Mouse (Mus musculus) neural tube, embryonic 13.5 days (tissue): ENCODE measurements at regions not wholly inside any gene's neighbourhood (a gene's known extent, or its start where the extent isn't known, plus 50 kb on each side); places are given as distances from the start of the nearest gene placed in this dataset.

Experiments
- ATAC-seq: fragments of 200-750 bp; cut with Nextera tagmentation; 2 replicates; pipeline ENCODE4 v1.8.0; 2017; ENCODE audit warnings: low read depth, mild to moderate bottlenecking, moderate TSS enrichment, moderate library complexity
- H3K27ac ChIP-seq: fragments of 300-500 bp; sonication (generic); replicated peaks from 2 replicates; pipeline ENCODE4 v1.5.1; 2015; ENCODE audit warnings: moderate library complexity, mild to moderate bottlenecking, inconsistent platforms
- H3K27me3 ChIP-seq: fragments of 300-500 bp; sonication (generic); 2 replicates; pipeline ENCODE4 v1.6.1; 2015; ENCODE audit warnings: mild to moderate bottlenecking, inconsistent platforms
- H3K36me3 ChIP-seq: fragments of 300-500 bp; sonication (generic); 2 replicates; pipeline ENCODE4 v1.6.1; 2015; ENCODE audit warnings: mild to moderate bottlenecking, inconsistent platforms
- H3K4me1 ChIP-seq: fragments of 300-500 bp; sonication (generic); replicated peaks from 2 replicates; pipeline ENCODE4 v1.6.1; 2015; ENCODE audit warnings: inconsistent platforms
- H3K4me2 ChIP-seq: fragments of 300-500 bp; sonication (generic); 2 replicates; pipeline ENCODE4 v1.6.1; 2015; ENCODE audit warnings: inconsistent platforms, mild to moderate bottlenecking, moderate library complexity
- H3K4me3 ChIP-seq: fragments of 300-500 bp; sonication (generic); 2 replicates; pipeline ENCODE4 v1.5.1; 2015; ENCODE audit warnings: mild to moderate bottlenecking, inconsistent platforms
- H3K9ac ChIP-seq: fragments of 300-500 bp; sonication (generic); 2 replicates; pipeline ENCODE4 v1.6.1; 2015; ENCODE audit warnings: moderate library complexity, mild to moderate bottlenecking, inconsistent platforms
- H3K9me3 ChIP-seq: fragments of 300-500 bp; sonication (generic); 2 replicates; pipeline ENCODE4 v1.6.1; 2016; ENCODE audit warnings: inconsistent platforms
- WGBS: fragments of 180-500 bp; shearing (Covaris S2); methylation state at CpG from one replicate; pipeline ENCODE4 v1.1.7; 2015; 5-methylcytosine and 5-hydroxymethylcytosine counted together

DNA sequence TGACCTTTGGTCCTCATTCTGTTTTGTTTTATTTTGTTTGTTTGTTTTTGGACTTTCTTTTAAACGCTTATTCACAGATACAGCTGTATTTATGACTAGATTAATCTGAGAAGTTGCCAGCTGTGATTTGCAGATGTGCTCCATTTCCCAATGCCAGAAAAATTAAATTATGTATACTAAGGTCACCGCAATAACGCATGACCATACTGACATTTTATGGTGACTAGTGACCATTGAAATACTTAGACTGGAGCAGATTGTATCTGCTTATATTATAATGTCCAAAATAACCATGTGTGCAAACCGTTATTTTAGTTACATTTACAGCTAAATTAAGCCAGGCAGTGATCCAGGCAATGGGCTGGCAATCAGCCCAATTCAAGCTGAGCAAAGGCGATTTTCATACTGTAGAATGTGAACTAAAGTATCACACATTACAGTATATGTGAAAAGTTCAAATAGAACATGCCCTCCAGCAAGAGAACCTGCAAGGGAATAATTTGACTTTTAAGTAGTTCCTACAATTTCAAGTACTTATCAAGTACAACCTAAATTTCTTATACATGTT is 1401.0 kb upstream of the Gm7489 start:
- WGBS: 75% methylated on average over 5 of the region's 5 CpGs
- H3K9ac ChIP-seq: no peak overlapping the region
- H3K4me2 ChIP-seq: no peak overlapping the region
- H3K9me3 ChIP-seq: no peaks in the 10 kb centered on the region
- ATAC-seq: no peak
- H3K27me3 ChIP-seq: no peaks in the 10 kb centered on the region
- H3K4me1 ChIP-seq: no peaks in the 10 kb centered on the region
- no peak overlapping the region for H3K27ac ChIP-seq
- no peak overlapping the region for H3K4me3 ChIP-seq
- H3K36me3 ChIP-seq: no peaks in the 10 kb centered on the region

DNA sequence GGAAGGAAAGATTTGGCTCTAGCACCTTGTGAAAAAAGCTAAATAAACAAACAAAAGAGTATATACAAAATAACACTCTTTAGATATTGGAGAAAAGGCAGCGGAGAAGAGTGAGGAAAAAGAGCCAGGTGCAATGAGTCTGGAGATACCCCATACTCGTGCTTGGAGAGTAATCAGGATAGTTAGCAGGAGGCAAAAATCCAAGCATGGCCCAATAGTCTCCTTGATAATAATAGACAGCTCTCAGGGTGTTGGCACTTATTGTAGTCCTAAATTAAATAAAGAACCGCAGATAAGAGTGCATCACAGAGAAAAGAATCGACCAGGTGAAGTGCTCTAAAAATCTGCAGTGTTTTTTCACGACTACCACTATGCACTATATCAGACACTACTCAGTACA is 1400.4 kb upstream of the Gm7489 start:
- no peak overlapping the region for H3K4me2 ChIP-seq
- no peak overlapping the region for H3K27ac ChIP-seq
- H3K4me3 ChIP-seq: no peak overlapping the region
- no peaks in the 10 kb centered on the region for H3K9me3 ChIP-seq
- no peak for ATAC-seq
- H3K9ac ChIP-seq: no peak overlapping the region
- no peaks in the 10 kb centered on the region for H3K4me1 ChIP-seq
- H3K27me3 ChIP-seq: no peaks in the 10 kb centered on the region
- 80% methylated on average over 5 of the region's 5 CpGs for WGBS
- H3K36me3 ChIP-seq: no peaks in the 10 kb centered on the region

DNA sequence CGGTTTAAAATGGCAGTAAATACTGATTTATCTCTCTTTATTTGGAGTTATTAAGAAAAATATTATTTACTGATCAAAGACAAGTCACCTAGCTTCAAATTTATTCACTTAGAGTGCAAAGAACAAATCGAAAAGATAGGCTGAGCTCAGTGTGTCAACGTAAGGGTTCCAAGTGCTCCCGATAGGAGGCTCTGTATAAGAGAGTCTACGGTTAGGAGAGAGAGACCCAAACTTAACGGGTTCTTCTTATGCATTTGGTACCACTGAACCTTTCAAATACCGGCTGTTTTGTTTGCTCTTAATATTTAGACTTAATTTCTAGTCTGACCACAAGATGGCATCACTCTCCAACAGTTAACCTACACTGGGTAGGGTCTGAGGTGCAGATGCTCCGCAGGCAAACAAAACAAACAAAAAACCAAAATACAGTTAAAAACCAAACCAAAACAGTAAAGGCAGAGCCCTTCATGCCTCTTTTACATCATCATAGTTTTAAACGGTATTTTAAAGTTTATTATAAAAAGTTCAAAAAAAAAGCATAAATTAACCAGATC is 1379.4 kb upstream of the Gm7489 start:
- H3K9me3 ChIP-seq: no peaks in the 10 kb centered on the region
- no peak overlapping the region for H3K4me3 ChIP-seq
- 33% methylated on average over 9 of the region's 9 CpGs for WGBS
- H3K4me2 ChIP-seq: no peak overlapping the region
- H3K9ac ChIP-seq: no peak overlapping the region
- no peaks in the 10 kb centered on the region for H3K36me3 ChIP-seq
- no peaks in the 10 kb centered on the region for H3K27me3 ChIP-seq
- no peak overlapping the region for H3K27ac ChIP-seq
- ATAC-seq: peak; percentile 79
- H3K4me1 ChIP-seq: 0 out of 2 replicates have a peak, but pooled peaks cover 9% of the 10 kb centered on the region

DNA sequence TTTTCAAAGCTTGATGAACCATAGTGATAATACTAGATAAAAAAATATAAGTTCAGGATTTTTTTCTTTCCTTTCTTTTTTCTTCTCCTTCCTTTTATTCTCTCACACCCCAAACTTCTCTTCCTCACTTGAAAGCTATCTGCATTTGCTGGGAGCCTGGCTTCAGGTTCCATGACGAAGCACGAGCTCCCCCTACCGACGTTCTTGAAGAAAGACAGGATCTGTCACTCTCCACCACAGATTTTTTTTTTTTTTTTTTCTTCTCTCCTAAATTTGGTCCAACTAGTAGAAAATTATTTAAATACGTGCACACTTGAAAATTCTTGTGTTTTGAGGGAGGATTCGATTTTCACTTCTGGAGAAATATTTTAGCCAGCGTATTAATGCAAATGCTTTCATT is 1377.8 kb upstream of the Gm7489 start:
- no peak overlapping the region for H3K9ac ChIP-seq
- H3K9me3 ChIP-seq: no peaks in the 10 kb centered on the region
- no peak overlapping the region for H3K4me2 ChIP-seq
- H3K27me3 ChIP-seq: no peaks in the 10 kb centered on the region
- WGBS: 5% methylated on average over 7 of the region's 7 CpGs
- no peaks in the 10 kb centered on the region for H3K36me3 ChIP-seq
- H3K27ac ChIP-seq: no peak overlapping the region
- 0 out of 2 replicates have a peak, but pooled peaks cover 9% of the 10 kb centered on the region for H3K4me1 ChIP-seq
- no peak overlapping the region for H3K4me3 ChIP-seq
- no peak for ATAC-seq

DNA sequence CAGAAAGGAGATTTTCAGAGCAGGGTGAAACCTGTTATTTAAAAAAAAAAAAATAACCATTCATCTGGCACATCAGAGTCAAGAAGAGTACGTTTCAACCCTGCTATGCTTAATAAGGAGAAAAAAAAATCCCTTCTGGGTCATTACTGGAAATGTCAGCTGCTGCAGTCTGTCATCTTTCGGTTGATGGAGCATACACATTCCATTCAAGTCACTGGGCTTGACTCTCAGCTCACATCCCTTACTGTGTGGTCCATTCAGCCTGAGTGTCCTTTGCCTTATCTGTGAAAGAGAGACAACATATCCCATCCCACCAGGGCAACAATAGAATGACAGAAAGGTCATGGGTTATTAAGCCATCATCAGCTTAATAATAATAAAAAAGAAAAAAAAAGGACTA is 1376.1 kb upstream of the Gm7489 start:
- Histone ChIP-seq H3K27me3 (no peaks in the 10 kb centered on the region), H3K27ac (no peak overlapping the region), H3K9ac (no peak overlapping the region), H3K4me2 (no peak overlapping the region), H3K4me3 (no peak overlapping the region), H3K9me3 (no peaks in the 10 kb centered on the region), H3K36me3 (no peaks in the 10 kb centered on the region), H3K4me1 (0 out of 2 replicates have a peak, but pooled peaks cover 9% of the 10 kb centered on the region)
- ATAC-seq: no peak
- WGBS: 70% methylated on average over 2 of the region's 2 CpGs

DNA sequence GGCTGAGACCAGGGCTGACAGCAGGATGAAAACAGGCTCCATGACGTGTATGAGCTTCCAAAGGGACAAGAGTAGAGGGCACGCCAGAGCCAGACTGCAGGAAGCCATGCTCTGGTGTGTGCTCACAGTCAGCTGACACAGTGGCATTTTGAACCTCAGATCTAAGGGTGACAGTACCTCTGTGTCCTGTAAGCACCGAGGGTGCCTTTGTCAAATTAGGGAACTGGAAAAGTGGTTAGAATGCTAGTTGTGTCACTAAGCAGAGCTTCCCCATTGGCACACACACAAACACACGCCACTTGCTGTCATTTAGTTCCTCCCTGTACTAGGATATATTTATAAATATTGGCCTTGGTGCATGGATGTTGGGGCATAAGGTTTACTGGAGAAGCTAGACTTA is 1374.6 kb upstream of the Gm7489 start:
- Histone ChIP-seq H3K36me3 (no peaks in the 10 kb centered on the region), H3K27me3 (no peaks in the 10 kb centered on the region), H3K9ac (no peak overlapping the region), H3K27ac (no peak overlapping the region), H3K4me1 (0 out of 2 replicates have a peak, but pooled peaks cover 9% of the 10 kb centered on the region), H3K4me2 (no peak overlapping the region), H3K9me3 (no peaks in the 10 kb centered on the region), H3K4me3 (no peak overlapping the region)
- WGBS: 80% methylated on average over 4 of the region's 4 CpGs
- no peak for ATAC-seq

DNA sequence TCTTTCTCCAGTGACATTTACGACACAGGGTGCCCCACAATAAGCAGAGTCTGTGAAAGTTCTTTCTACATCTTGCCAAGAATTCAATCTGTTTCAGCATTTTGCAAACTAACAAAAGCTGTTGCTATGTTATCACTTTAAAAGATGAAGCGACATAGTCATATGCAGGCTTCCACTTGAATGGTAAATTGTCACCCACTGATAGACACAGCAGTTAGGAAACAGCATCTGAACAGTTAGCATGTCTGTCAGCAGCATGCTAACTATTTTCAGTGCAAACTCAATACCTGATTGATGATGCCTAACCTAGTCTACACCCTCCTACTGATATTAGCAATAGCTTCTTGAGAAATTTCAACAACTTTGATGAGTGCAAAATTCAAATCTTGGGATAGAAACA is 1348.1 kb upstream of the Gm7489 start:
- 79% methylated on average over 2 of the region's 2 CpGs for WGBS
- Histone ChIP-seq H3K36me3 (no peaks in the 10 kb centered on the region), H3K27me3 (no peaks in the 10 kb centered on the region), H3K4me2 (no peak overlapping the region), H3K9ac (no peak overlapping the region), H3K4me1 (no peaks in the 10 kb centered on the region), H3K27ac (no peak overlapping the region), H3K4me3 (no peak overlapping the region), H3K9me3 (no peaks in the 10 kb centered on the region)
- ATAC-seq: no peak

DNA sequence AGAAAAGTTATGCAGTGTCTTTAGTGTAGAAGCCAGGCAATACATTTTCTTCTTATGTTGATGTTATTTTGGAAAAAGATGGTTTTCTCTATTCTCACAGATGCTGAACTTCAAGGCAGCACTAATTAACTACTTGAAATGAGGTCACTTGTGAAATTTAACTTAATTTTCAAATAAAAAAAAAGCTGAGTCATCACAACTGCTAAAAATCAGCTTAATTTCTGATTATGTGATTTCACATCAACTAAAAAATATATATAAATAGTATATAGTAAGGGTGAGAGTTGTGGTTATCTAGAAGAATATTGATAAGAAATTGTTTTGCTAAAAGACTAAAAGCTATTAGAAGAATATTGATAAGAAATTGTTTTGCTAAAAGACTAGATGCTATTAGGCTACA is 1326.0 kb upstream of the Gm7489 start:
- Histone ChIP-seq H3K9me3 (no peaks in the 10 kb centered on the region), H3K36me3 (no peaks in the 10 kb centered on the region), H3K27me3 (no peaks in the 10 kb centered on the region), H3K4me1 (no peaks in the 10 kb centered on the region), H3K9ac (no peak overlapping the region), H3K4me3 (no peak overlapping the region), H3K4me2 (no peak overlapping the region), H3K27ac (no peak overlapping the region)
- no peak for ATAC-seq

DNA sequence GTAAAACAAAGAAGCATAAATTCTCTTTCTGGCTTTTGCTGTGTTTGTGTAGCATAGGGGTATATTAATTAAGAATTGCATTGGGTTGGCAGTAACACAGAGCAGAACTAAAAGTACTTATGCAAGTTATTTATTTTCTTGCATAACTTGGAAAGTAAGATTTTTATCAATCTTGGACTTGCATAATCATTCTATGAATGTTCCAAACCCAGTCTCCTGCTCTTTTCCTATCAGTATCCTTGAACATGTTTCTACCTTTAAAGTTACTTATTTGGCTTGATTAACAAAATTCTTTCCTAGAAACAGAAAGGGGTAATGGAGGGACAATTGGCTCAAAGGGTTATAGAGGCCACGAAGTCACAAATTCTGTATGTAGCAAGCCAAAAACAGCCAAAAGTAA is 1320.6 kb upstream of the Gm7489 start:
- no peak for ATAC-seq
- H3K9ac ChIP-seq: no peak overlapping the region
- no peaks in the 10 kb centered on the region for H3K27me3 ChIP-seq
- no peak overlapping the region for H3K27ac ChIP-seq
- no peaks in the 10 kb centered on the region for H3K9me3 ChIP-seq
- no peaks in the 10 kb centered on the region for H3K4me1 ChIP-seq
- H3K4me3 ChIP-seq: no peak overlapping the region
- H3K36me3 ChIP-seq: no peaks in the 10 kb centered on the region
- WGBS: 84% methylated on average over 1 of the region's 1 CpGs
- no peak overlapping the region for H3K4me2 ChIP-seq

DNA sequence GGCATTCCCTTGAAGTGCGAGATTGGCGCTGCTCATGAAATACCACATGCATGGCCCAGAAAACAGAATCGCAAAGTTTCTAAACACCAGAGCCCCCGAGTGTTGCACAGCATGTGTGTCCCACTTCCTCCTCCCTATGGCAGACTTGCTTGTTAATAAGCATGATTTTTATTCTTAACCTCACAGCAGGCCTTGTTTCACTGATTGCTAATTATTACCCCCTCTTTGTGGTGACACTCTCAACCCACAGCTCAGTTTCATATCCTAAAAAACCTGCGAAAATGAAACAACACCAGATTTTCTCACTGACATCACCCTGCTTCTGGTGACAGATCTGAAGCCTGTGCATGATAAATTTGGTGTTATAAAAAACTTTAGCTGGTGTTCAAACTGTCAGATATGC is 1319.3 kb upstream of the Gm7489 start:
- Histone ChIP-seq H3K4me3 (no peak overlapping the region), H3K4me1 (no peaks in the 10 kb centered on the region), H3K9ac (no peak overlapping the region), H3K36me3 (no peaks in the 10 kb centered on the region), H3K9me3 (no peaks in the 10 kb centered on the region), H3K4me2 (no peak overlapping the region), H3K27me3 (no peaks in the 10 kb centered on the region), H3K27ac (no peak overlapping the region)
- 83% methylated on average over 5 of the region's 5 CpGs for WGBS
- no peak for ATAC-seq

DNA sequence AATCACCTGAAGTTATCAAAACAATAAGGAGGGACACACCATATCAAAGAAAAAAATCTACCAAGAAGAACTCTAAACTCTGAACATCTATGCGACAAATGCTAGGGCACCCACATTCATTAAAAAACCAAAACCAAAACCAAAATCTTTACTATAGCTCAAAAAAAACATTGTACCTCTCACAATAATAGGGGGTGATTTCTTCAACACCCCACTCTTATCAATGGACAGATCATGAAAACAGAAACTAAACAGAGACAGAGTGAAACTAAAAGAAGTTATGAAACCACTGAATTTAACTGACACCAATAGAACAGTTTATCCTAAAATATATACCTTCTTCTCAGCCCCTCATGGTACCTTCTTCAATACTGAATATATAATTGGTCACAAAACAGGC is 1314.5 kb upstream of the Gm7489 start:
- Histone ChIP-seq H3K4me3 (no peak overlapping the region), H3K36me3 (no peaks in the 10 kb centered on the region), H3K27ac (no peak overlapping the region), H3K4me2 (no peak overlapping the region), H3K9me3 (no peaks in the 10 kb centered on the region), H3K27me3 (no peaks in the 10 kb centered on the region), H3K9ac (no peak overlapping the region), H3K4me1 (no peaks in the 10 kb centered on the region)
- no peak for ATAC-seq
- 98% methylated on average over 1 of the region's 1 CpGs for WGBS

DNA sequence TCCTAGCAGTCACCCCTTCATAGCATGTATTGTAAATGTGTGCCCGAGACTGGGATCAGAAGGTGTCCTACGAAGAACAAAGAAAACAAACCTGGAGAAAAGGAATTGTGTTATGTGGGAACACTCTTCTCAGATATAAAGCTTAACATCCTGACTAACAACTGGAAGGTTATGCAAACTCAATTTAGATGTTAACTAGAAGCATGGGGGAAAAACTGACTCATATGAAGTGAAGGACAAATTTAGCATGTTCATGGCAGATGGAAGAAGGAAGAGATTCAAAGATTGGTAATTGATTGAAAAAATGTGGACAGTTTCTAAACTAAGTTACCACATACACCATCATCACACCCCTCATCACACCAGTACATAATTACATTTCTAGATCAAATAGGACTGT is 1307.1 kb upstream of the Gm7489 start:
- H3K36me3 ChIP-seq: no peaks in the 10 kb centered on the region
- no peak overlapping the region for H3K27ac ChIP-seq
- H3K4me2 ChIP-seq: no peak overlapping the region
- no peak for ATAC-seq
- no peaks in the 10 kb centered on the region for H3K27me3 ChIP-seq
- H3K4me1 ChIP-seq: no peaks in the 10 kb centered on the region
- H3K4me3 ChIP-seq: no peak overlapping the region
- WGBS: 91% methylated on average over 2 of the region's 2 CpGs
- no peak overlapping the region for H3K9ac ChIP-seq
- H3K9me3 ChIP-seq: no peaks in the 10 kb centered on the region

DNA sequence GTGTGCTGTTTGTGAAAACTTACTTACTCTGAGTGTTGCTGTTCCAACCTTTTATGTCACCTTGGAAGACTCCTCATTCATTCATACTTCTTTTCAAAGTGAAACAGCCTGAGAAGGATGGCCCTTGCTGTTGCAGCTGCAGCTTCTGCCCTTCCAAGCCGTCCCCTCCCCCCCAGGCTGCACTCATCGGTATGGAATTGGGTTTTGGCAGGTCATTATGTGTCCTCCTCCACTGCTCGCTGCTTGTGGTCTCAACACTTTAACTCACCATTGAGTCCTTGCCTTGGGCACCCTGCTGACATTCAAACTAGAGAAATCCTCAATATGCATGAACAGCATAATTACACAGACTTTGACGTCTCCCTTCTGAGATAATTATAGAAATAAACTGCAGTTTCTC is 1295.3 kb upstream of the Gm7489 start:
- no peak overlapping the region for H3K4me2 ChIP-seq
- no peak overlapping the region for H3K27ac ChIP-seq
- ATAC-seq: no peak
- 22% methylated on average over 4 of the region's 4 CpGs for WGBS
- H3K9ac ChIP-seq: no peak overlapping the region
- no peaks in the 10 kb centered on the region for H3K27me3 ChIP-seq
- no peaks in the 10 kb centered on the region for H3K36me3 ChIP-seq
- no peak overlapping the region for H3K4me3 ChIP-seq
- peaks cover 6% of the 10 kb centered on the region; the same call in 1 of the 2 replicates for H3K4me1 ChIP-seq
- H3K9me3 ChIP-seq: no peaks in the 10 kb centered on the region
